Mouse (Mus musculus): ENCODE measurements around the gene Hnrnph3. TPM values are rescaled to one million over a fixed set of nuclear protein-coding genes. Genes with fewer than 3 reads are reported as not detected.
A peak's percentile ranks its signal among the peaks of the same experiment; 100 is the strongest.

Hnrnph3 gene
- polyA plus RNA-seq, 1 experiment from 2014 or later: 55.8 TPM

DNA sequence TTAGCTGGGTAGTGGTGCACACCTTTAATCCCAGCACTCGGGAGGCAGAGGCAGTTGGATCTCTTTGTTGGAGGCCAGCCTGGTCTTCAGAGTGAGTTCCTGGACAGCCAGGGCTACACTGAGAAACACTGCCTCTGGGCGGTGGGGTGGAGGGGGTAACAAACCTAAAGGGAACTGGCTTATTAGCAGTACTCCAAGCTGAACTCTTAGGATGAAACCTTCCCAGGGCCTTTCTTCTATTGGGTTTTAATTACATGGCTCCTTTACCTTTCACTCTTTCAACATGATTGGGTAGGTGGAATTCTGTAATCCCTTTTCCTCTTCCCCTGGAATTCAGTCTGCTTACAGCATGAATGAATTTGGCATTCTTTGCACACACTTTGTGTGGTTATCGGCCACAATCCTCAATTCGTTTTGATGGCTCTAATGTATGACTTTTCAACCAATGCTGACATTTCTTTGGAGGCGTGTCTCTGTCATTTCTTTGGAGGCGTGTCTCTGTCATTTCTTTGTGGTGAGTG lies 1.5 kb upstream of the Hnrnph3 start:
- Histone ChIP-seq H3K9ac (ENCODE audit: low read length) (no peak overlapping the region), H3K27ac (ENCODE audit: low read depth) (peak overlapping the region; percentile 100), H3K9me3 (ENCODE audit: control insufficient read depth, low read length) (no peaks in the 10 kb centered on the region), H3K4me1 (replicated peaks; ENCODE audit: control insufficient read depth, insufficient read depth, low read length) (peaks cover 22% of the 10 kb centered on the region), H3K27me3 (replicated peaks; ENCODE audit: control insufficient read depth, insufficient read depth, low read length) (no peaks in the 10 kb centered on the region), H3K36me3 (ENCODE audit: control insufficient read depth, insufficient read depth, low read length) (no peaks in the 10 kb centered on the region), H3K4me2 (ENCODE audit: low read length) (peak overlapping the region; percentile 76), H3K4me3 (ENCODE audit: low read depth, low read length) (no peak overlapping the region)
- ATAC-seq (replicated peaks; ENCODE audit: low FRiP score, low TSS enrichment, low read depth) (no peak), DNase-seq (ENCODE audit: low spot score) (no peak)
- 72% methylated on average over 6 of the region's 6 CpGs for WGBS

DNA sequence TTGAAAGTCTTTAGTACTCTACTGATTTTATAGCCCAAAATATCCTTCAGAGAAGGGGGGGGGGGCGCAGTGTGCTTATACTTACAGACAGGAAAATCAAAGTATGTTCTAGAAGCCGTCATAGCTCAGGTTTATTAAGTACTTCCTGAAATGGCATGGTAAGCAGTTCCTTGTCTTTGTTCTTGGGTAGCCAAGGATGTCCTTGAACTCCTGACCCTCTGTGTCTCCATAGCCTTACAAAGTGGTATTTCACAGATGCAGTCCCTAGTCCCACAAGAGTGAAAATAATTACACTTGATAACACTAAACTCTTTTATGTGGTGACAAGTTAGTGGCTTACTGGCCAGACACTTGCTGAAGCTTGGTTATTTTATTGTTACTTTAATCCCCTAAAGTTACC lies 999 bp upstream of the Hnrnph3 start:
- 23% methylated on average over 2 of the region's 2 CpGs for whole genome bisulfite sequencing
- no peak for ATAC-seq (replicated peaks; ENCODE audit: low FRiP score, low TSS enrichment, low read depth)
- H3K36me3 ChIP-seq (ENCODE audit: control insufficient read depth, insufficient read depth, low read length): no peaks in the 10 kb centered on the region
- H3K4me3 ChIP-seq (ENCODE audit: low read depth, low read length): peak overlapping the region; percentile 92
- peaks cover 22% of the 10 kb centered on the region for H3K4me1 ChIP-seq (replicated peaks; ENCODE audit: control insufficient read depth, insufficient read depth, low read length)
- H3K9ac ChIP-seq (ENCODE audit: low read length): peak overlapping the region; percentile 99
- no peaks in the 10 kb centered on the region for H3K9me3 ChIP-seq (ENCODE audit: control insufficient read depth, low read length)
- DNase-seq (ENCODE audit: low spot score): peak; percentile 59
- H3K27ac ChIP-seq (ENCODE audit: low read depth): peak overlapping the region; percentile 100
- peak overlapping the region; percentile 76 for H3K4me2 ChIP-seq (ENCODE audit: low read length)
- H3K27me3 ChIP-seq (replicated peaks; ENCODE audit: control insufficient read depth, insufficient read depth, low read length): no peaks in the 10 kb centered on the region

DNA sequence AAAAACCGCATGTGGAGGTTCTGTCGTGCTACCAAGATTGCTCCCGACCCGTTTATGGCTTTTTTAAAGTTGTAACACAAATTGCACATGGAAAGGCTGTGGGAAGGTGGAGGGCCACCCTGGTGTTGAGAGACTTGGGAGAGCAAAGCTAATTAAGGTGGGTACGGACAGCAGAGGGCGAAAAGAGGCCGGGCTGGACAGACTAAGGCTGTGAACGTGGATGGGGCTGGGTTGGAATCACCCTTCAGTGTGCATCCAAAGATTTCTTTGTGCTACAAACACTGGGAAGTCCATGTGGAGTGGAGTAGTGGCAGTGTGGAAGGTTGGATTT lies 528 bp upstream of the Hnrnph3 start:
- peak overlapping the region; percentile 76 for H3K4me2 ChIP-seq (ENCODE audit: low read length)
- H3K27ac ChIP-seq (ENCODE audit: low read depth): peak overlapping the region; percentile 100
- H3K4me3 ChIP-seq (ENCODE audit: low read depth, low read length): peak overlapping the region; percentile 92
- no peaks in the 10 kb centered on the region for H3K9me3 ChIP-seq (ENCODE audit: control insufficient read depth, low read length)
- H3K4me1 ChIP-seq (replicated peaks; ENCODE audit: control insufficient read depth, insufficient read depth, low read length): peaks cover 22% of the 10 kb centered on the region
- under 1% methylated on average over 8 of the region's 8 CpGs for WGBS
- no peaks in the 10 kb centered on the region for H3K27me3 ChIP-seq (replicated peaks; ENCODE audit: control insufficient read depth, insufficient read depth, low read length)
- peak overlapping the region; percentile 99 for H3K9ac ChIP-seq (ENCODE audit: low read length)
- DNase-seq (ENCODE audit: low spot score) (no peak), ATAC-seq (replicated peaks; ENCODE audit: low FRiP score, low TSS enrichment, low read depth) (peak; percentile 60)
- H3K36me3 ChIP-seq (ENCODE audit: control insufficient read depth, insufficient read depth, low read length): no peaks in the 10 kb centered on the region

DNA sequence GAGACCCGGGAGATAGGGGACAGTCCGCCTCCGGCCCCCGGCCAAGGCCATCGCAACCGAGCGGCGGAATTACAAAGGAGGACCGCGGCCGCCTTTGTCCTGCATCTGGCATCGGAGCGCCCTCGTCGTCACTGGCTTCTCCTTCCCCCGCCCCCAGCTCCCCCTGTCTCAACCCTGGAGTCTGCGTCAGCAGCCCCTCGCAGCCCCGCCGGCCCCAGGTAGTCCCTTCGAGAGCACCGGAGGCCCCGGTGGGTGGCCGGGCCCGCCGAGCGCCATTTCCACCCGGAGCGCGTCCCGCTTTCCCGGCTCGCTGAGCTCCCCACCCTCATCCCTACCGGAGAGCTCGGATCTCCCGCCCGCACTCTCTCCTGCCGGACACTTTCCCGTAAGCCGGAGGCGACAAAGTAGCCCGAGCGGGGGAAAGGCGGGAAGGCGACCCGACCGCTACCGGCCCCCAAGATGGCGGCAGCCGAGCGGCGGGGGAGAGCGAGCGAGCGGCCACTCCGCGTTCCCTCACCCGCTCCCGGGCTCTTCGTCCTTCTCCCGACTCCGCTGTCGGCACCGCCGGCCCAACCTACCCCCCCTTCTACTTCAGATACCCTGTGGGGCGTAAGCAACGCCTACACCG lies 782 bp downstream of the Hnrnph3 start:
- under 1% methylated on average over 63 of the region's 68 CpGs for WGBS
- peak; percentile 89 for DNase-seq (ENCODE audit: low spot score)

GRCm38 (mm10) chr10:63022541-63023120 lies 1.4 kb downstream of the Hnrnph3 start:
- no peak for DNase-seq (ENCODE audit: low spot score)
- Histone ChIP-seq H3K9me3 (ENCODE audit: control insufficient read depth, low read length) (no peaks in the 10 kb centered on the region), H3K27me3 (replicated peaks; ENCODE audit: control insufficient read depth, insufficient read depth, low read length) (no peaks in the 10 kb centered on the region), H3K36me3 (ENCODE audit: control insufficient read depth, insufficient read depth, low read length) (peaks cover 4% of the 10 kb centered on the region), H3K4me1 (replicated peaks; ENCODE audit: control insufficient read depth, insufficient read depth, low read length) (peaks cover 22% of the 10 kb centered on the region), H3K4me3 (ENCODE audit: low read depth, low read length) (peak overlapping the region; percentile 92), H3K4me2 (ENCODE audit: low read length) (peak overlapping the region; percentile 66), H3K9ac (ENCODE audit: low read length) (peak overlapping the region; percentile 99), H3K27ac (ENCODE audit: low read depth) (peak overlapping the region; percentile 100)
- WGBS: under 1% methylated on average over 27 of the region's 27 CpGs
- ATAC-seq (replicated peaks; ENCODE audit: low FRiP score, low TSS enrichment, low read depth): no peak

More for the DNA sequence above, 782 bp downstream of the Hnrnph3 start:
- Histone ChIP-seq H3K4me3 (ENCODE audit: low read depth, low read length) (peak overlapping the region; percentile 92), H3K4me1 (replicated peaks; ENCODE audit: control insufficient read depth, insufficient read depth, low read length) (peaks cover 22% of the 10 kb centered on the region), H3K9ac (ENCODE audit: low read length) (peak overlapping the region; percentile 99), H3K4me2 (ENCODE audit: low read length) (peak overlapping the region; percentile 66), H3K27me3 (replicated peaks; ENCODE audit: control insufficient read depth, insufficient read depth, low read length) (no peaks in the 10 kb centered on the region), H3K27ac (ENCODE audit: low read depth) (peak overlapping the region; percentile 100), H3K36me3 (ENCODE audit: control insufficient read depth, insufficient read depth, low read length) (no peaks in the 10 kb centered on the region), H3K9me3 (ENCODE audit: control insufficient read depth, low read length) (no peaks in the 10 kb centered on the region)
- ATAC-seq (replicated peaks; ENCODE audit: low FRiP score, low TSS enrichment, low read depth): peak; percentile 65

DNA sequence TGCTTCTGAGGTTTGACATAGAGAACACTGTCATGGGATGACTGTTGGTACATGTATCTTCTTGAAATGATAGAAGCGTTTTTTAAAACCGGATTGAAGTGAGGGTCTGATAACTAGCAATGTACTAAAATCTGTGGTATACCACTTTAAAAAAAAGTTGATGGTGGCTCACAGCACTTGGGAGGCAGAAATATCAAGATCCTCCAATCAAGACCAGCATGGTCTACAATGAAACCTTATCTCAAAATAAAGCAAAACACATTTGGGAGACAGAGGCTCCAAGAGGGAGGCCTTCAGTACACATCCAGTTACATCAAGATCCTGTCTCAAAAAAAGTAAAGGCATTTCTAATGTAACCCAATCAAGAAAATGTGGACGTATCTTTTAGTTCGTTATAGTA lies 2.3 kb downstream of the Hnrnph3 start:
- DNase-seq (ENCODE audit: low spot score): no peak
- H3K4me3 ChIP-seq (ENCODE audit: low read depth, low read length): peak overlapping the region; percentile 92

DNA sequence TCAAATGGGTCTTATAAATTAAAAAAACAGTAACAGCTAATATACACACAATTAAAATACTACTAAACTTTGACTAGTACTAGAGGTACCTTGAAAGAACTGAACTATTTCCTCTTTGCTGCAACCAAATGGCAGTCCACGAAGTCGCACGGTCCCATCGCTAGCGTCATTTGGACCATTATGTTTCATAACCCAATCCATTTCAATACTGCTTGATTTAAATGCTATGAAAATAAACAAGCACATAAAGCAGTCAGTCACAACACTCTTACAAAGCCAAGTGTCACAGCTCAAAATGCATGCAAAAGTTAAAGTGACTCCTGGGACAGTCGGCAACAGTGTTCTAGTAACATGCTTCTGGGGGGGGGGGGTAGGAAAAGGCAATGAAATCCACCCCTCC lies 4.7 kb downstream of the Hnrnph3 start:
- Histone ChIP-seq H3K9ac (ENCODE audit: low read length) (no peak overlapping the region), H3K27me3 (replicated peaks; ENCODE audit: control insufficient read depth, insufficient read depth, low read length) (no peaks in the 10 kb centered on the region), H3K4me2 (ENCODE audit: low read length) (no peak overlapping the region), H3K36me3 (ENCODE audit: control insufficient read depth, insufficient read depth, low read length) (peaks cover 38% of the 10 kb centered on the region), H3K4me3 (ENCODE audit: low read depth, low read length) (no peak overlapping the region), H3K9me3 (ENCODE audit: control insufficient read depth, low read length) (no peaks in the 10 kb centered on the region), H3K4me1 (replicated peaks; ENCODE audit: control insufficient read depth, insufficient read depth, low read length) (peaks cover 14% of the 10 kb centered on the region), H3K27ac (ENCODE audit: low read depth) (no peak overlapping the region)
- ATAC-seq (replicated peaks; ENCODE audit: low FRiP score, low TSS enrichment, low read depth): no peak
- WGBS: 93% methylated on average over 6 of the region's 6 CpGs
- DNase-seq (ENCODE audit: low spot score): no peak

More for the DNA sequence above, 2.3 kb downstream of the Hnrnph3 start:
- ATAC-seq (replicated peaks; ENCODE audit: low FRiP score, low TSS enrichment, low read depth): no peak
- Histone ChIP-seq H3K4me1 (replicated peaks; ENCODE audit: control insufficient read depth, insufficient read depth, low read length) (peaks cover 22% of the 10 kb centered on the region), H3K9me3 (ENCODE audit: control insufficient read depth, low read length) (no peaks in the 10 kb centered on the region), H3K4me2 (ENCODE audit: low read length) (peak overlapping the region; percentile 66), H3K9ac (ENCODE audit: low read length) (peak overlapping the region; percentile 99), H3K27me3 (replicated peaks; ENCODE audit: control insufficient read depth, insufficient read depth, low read length) (no peaks in the 10 kb centered on the region), H3K36me3 (ENCODE audit: control insufficient read depth, insufficient read depth, low read length) (peaks cover 14% of the 10 kb centered on the region), H3K27ac (ENCODE audit: low read depth) (no peak overlapping the region)
- WGBS: 50% methylated on average over 4 of the region's 4 CpGs

DNA sequence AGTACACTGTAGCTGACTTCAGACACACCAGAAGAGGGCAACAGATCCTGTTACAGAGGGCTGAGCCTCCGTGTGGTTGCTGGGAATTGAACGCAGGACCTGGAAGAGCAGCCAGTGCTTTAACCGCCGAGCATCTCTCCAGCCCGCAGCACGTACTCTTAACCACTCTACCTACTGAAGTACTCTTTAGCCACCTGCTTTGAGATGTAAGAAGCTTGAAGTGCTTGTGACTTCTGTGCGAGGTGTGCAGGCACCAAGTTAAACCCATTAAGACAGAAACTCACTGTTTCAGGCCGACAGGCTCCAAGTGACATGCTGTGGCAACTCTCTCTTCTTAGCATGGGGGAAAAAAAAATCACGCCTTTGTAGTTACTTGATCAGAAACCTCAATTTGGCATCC lies 9.8 kb downstream of the Hnrnph3 start:
- H3K27ac ChIP-seq (ENCODE audit: low read depth): no peak overlapping the region
- no peak for DNase-seq (ENCODE audit: low spot score)
- no peaks in the 10 kb centered on the region for H3K27me3 ChIP-seq (replicated peaks; ENCODE audit: control insufficient read depth, insufficient read depth, low read length)
- no peaks in the 10 kb centered on the region for H3K9me3 ChIP-seq (ENCODE audit: control insufficient read depth, low read length)
- WGBS: 85% methylated on average over 9 of the region's 9 CpGs
- no peak for ATAC-seq (replicated peaks; ENCODE audit: low FRiP score, low TSS enrichment, low read depth)
- no peaks in the 10 kb centered on the region for H3K4me1 ChIP-seq (replicated peaks; ENCODE audit: control insufficient read depth, insufficient read depth, low read length)
- no peak overlapping the region for H3K9ac ChIP-seq (ENCODE audit: low read length)
- H3K4me3 ChIP-seq (ENCODE audit: low read depth, low read length): no peak overlapping the region
- H3K36me3 ChIP-seq (ENCODE audit: control insufficient read depth, insufficient read depth, low read length): peaks cover 87% of the 10 kb centered on the region
- no peak overlapping the region for H3K4me2 ChIP-seq (ENCODE audit: low read length)

DNA sequence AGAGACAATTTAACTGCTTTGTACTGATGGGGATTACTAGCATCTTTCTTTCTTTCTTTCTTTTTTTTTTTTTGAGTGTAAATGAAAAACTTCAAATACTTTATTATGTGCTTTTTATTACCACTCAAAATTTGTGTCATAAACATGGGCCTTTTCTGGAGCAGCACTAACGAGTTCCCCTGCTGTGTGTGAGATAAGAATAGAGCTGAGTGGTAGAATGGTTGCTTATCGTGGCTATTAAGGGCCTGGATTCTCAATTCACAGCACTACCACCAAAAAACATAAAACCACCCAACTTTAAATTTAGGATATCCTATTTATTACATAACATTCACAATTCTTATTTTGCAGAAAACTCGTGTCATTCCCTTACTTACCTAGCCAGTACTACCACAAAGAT lies 10.5 kb downstream of the Hnrnph3 start:
- no peak overlapping the region for H3K9ac ChIP-seq (ENCODE audit: low read length)

More for the DNA sequence above, 10.5 kb downstream of the Hnrnph3 start:
- H3K27me3 ChIP-seq (replicated peaks; ENCODE audit: control insufficient read depth, insufficient read depth, low read length): no peaks in the 10 kb centered on the region
- no peak for ATAC-seq (replicated peaks; ENCODE audit: low FRiP score, low TSS enrichment, low read depth)
- no peak overlapping the region for H3K27ac ChIP-seq (ENCODE audit: low read depth)
- no peak for DNase-seq (ENCODE audit: low spot score)
- no peaks in the 10 kb centered on the region for H3K4me1 ChIP-seq (replicated peaks; ENCODE audit: control insufficient read depth, insufficient read depth, low read length)
- no peak overlapping the region for H3K4me2 ChIP-seq (ENCODE audit: low read length)
- WGBS: 85% methylated on average over 3 of the region's 3 CpGs
- H3K36me3 ChIP-seq (ENCODE audit: control insufficient read depth, insufficient read depth, low read length): peaks cover 92% of the 10 kb centered on the region
- no peaks in the 10 kb centered on the region for H3K9me3 ChIP-seq (ENCODE audit: control insufficient read depth, low read length)
- H3K4me3 ChIP-seq (ENCODE audit: low read depth, low read length): no peak overlapping the region
